Mouse (Mus musculus) bone marrow macrophage, adult 2 months (primary cell): Measurements from ENCODE around the gene Gorasp2. TPM values are rescaled to one million over a fixed set of nuclear protein-coding genes. Genes with fewer than 3 reads are reported as not detected.

Experiments used
- H3K27ac ChIP-seq: 2 replicates; pipeline ENCODE4 v1.5.1; 2012; ENCODE audit warnings: low read depth, low read length; ENCODE audit not compliant: insufficient read depth
- H3K4me1 ChIP-seq: 2 replicates; pipeline ENCODE4 v1.6.1; 2012; ENCODE audit warnings: low read length; ENCODE audit not compliant: control insufficient read depth, insufficient read depth
- H3K4me3 ChIP-seq: 2 replicates; pipeline ENCODE4 v1.5.1; 2012; ENCODE audit warnings: mild to moderate bottlenecking, low read length, moderate library complexity; ENCODE audit not compliant: insufficient read depth
- CTCF ChIP-seq: IDR thresholded peaks from 2 replicates; pipeline ENCODE4 v1.5.1; 2012; ENCODE audit warnings: low read depth, mild to moderate bottlenecking, low read length, moderate library complexity
- POLR2A ChIP-seq: IDR thresholded peaks from 2 replicates; pipeline ENCODE4 v1.6.1; 2012; ENCODE audit warnings: mild to moderate bottlenecking, low read depth, low read length, borderline replicate concordance
- polyA plus RNA-seq: library from polyadenylated mRNA; stranded (reverse); fragments of >200 nt; gene quantifications from 2 replicates; pipeline ENCODE4 v1.2.4, GENCODE M21; 2012; ENCODE audit not compliant: missing spikeins, insufficient read depth, insufficient read length

Gorasp2 gene
- polyA plus RNA-seq, 1 experiment, result 56.6 TPM

- H3K4me1 ChIP-seq, result no peaks in the 10 kb centered on the region
- no peak overlapping the region for H3K27ac ChIP-seq
- no peak overlapping the region for H3K4me3 ChIP-seq
- TF ChIP-seq CTCF (no peak), POLR2A (no peak)
These were observed 31.5 kb upstream of the Gorasp2 start for GRCm38 (mm10) chr2:70629921-70630320.

GRCm38 (mm10) chr2:70631321-70631720 lies 30.1 kb upstream of the Gorasp2 start:
- no peaks in the 10 kb centered on the region for H3K4me1 ChIP-seq
- TF ChIP-seq POLR2A (no peak), CTCF (no peak)
- H3K4me3 ChIP-seq, result no peak overlapping the region
- no peak overlapping the region for H3K27ac ChIP-seq

GRCm38 (mm10) chr2:70632412-70632811 lies 29.0 kb upstream of the Gorasp2 start:
- no peaks in the 10 kb centered on the region for H3K4me1 ChIP-seq
- no peak for TF ChIP-seq POLR2A
- no peak for TF ChIP-seq CTCF
- no peak overlapping the region for H3K4me3 ChIP-seq
- H3K27ac ChIP-seq, result no peak overlapping the region

GRCm38 (mm10) chr2:70634028-70634690 lies 27.2 kb upstream of the Gorasp2 start:
- TF ChIP-seq POLR2A, result no peak
- TF ChIP-seq CTCF, result no peak
- Histone ChIP-seq H3K4me3 (no peak overlapping the region), H3K27ac (no peak overlapping the region), H3K4me1 (no peaks in the 10 kb centered on the region)

GRCm38 (mm10) chr2:70640968-70641367 lies 20.4 kb upstream of the Gorasp2 start:
- H3K27ac ChIP-seq, result no peak overlapping the region
- H3K4me3 ChIP-seq, result no peak overlapping the region
- no peaks in the 10 kb centered on the region for H3K4me1 ChIP-seq
- no peak for TF ChIP-seq POLR2A
- TF ChIP-seq CTCF, result no peak

- Histone ChIP-seq H3K27ac (no peak overlapping the region), H3K4me3 (no peak overlapping the region), H3K4me1 (no peaks in the 10 kb centered on the region)
- no peak for TF ChIP-seq POLR2A
- no peak for TF ChIP-seq CTCF
These were observed 18.3 kb upstream of the Gorasp2 start for GRCm38 (mm10) chr2:70642971-70643565.

- no peak for TF ChIP-seq POLR2A
- no peak for TF ChIP-seq CTCF
- H3K4me3 ChIP-seq, result no peak overlapping the region
- H3K27ac ChIP-seq, result no peak overlapping the region
- H3K4me1 ChIP-seq, result no peaks in the 10 kb centered on the region
These were observed 16.1 kb upstream of the Gorasp2 start for GRCm38 (mm10) chr2:70645266-70645780.

- TF ChIP-seq CTCF, result no peak
- no peak for TF ChIP-seq POLR2A
- H3K4me1 ChIP-seq, result no peaks in the 10 kb centered on the region
These were observed 13.7 kb upstream of the Gorasp2 start for GRCm38 (mm10) chr2:70647681-70648080.

GRCm38 (mm10) chr2:70648271-70648670 lies 13.1 kb upstream of the Gorasp2 start:
- Histone ChIP-seq H3K27ac (no peak overlapping the region), H3K4me3 (no peak overlapping the region), H3K4me1 (no peaks in the 10 kb centered on the region)
- TF ChIP-seq CTCF, result no peak
- TF ChIP-seq POLR2A, result no peak

More at GRCm38 (mm10) chr2:70647681-70648080, 13.7 kb upstream of the Gorasp2 start:
- H3K4me3 ChIP-seq, result no peak overlapping the region
- no peak overlapping the region for H3K27ac ChIP-seq

GRCm38 (mm10) chr2:70649471-70649870 lies 11.9 kb upstream of the Gorasp2 start:
- Histone ChIP-seq H3K27ac (no peak overlapping the region), H3K4me1 (no peaks in the 10 kb centered on the region), H3K4me3 (no peak overlapping the region)
- TF ChIP-seq CTCF (no peak), POLR2A (no peak)

- Histone ChIP-seq H3K4me1 (no peaks in the 10 kb centered on the region), H3K27ac (no peak overlapping the region)
- TF ChIP-seq CTCF (no peak), POLR2A (no peak)
These were observed 9.6 kb upstream of the Gorasp2 start for GRCm38 (mm10) chr2:70651820-70652219.

More at GRCm38 (mm10) chr2:70651820-70652219, 9.6 kb upstream of the Gorasp2 start:
- no peak overlapping the region for H3K4me3 ChIP-seq
